Mouse (Mus musculus) kidney, adult 18-20 months (tissue): ENCODE results near the gene Ffar3.
A peak's percentile ranks its signal among the peaks of the same experiment; 100 is the strongest.

ENCODE experiments used
- DNase-seq: peaks from one replicate; pipeline ENCODE4 v3.0.0; 2021

Gene Ffar3

GRCm38 (mm10) chr7:30856078-30856477 is at the start of gene Ffar3:
Gene Ffar3, minus strand, starts transcription at chr7:30856178.
- DNase-seq = no peak

- peak; percentile 15 for DNase-seq
These were observed 48.1 kb upstream of the Ffar3 start for GRCm38 (mm10) chr7:30904042-30904441.

- no peak for DNase-seq
These were observed 39.2 kb upstream of the Ffar3 start for GRCm38 (mm10) chr7:30895217-30895616.

GRCm38 (mm10) chr7:30892515-30892914 is 36.5 kb upstream of the Ffar3 start:
- peak; percentile 16 for DNase-seq

GRCm38 (mm10) chr7:30891746-30892145 is 35.8 kb upstream of the Ffar3 start:
- no peak for DNase-seq

- no peak for DNase-seq
These were observed 34.7 kb upstream of the Ffar3 start for GRCm38 (mm10) chr7:30890681-30891080.

GRCm38 (mm10) chr7:30888786-30889185 is 32.8 kb upstream of the Ffar3 start:
- no peak for DNase-seq

GRCm38 (mm10) chr7:30887568-30888188 is 31.7 kb upstream of the Ffar3 start:
- no peak for DNase-seq

- no peak for DNase-seq
These were observed 30.9 kb upstream of the Ffar3 start for GRCm38 (mm10) chr7:30886852-30887251.

- no peak for DNase-seq
These were observed 28.1 kb upstream of the Ffar3 start for GRCm38 (mm10) chr7:30884047-30884446.

GRCm38 (mm10) chr7:30881367-30881766 is 25.4 kb upstream of the Ffar3 start:
- DNase-seq = no peak

- no peak for DNase-seq
These were observed 24.2 kb upstream of the Ffar3 start, which contains the start of gene Cd22 for GRCm38 (mm10) chr7:30880176-30880575. Gene Cd22, minus strand, starts transcription at chr7:30880342.

- DNase-seq = no peak
These were observed 23.0 kb upstream of the Ffar3 start for GRCm38 (mm10) chr7:30878950-30879349.

- DNase-seq = peak; percentile 82
These were observed 17.1 kb upstream of the Ffar3 start for GRCm38 (mm10) chr7:30873083-30873482.

GRCm38 (mm10) chr7:30863386-30863785 is 7.4 kb upstream of the Ffar3 start:
- no peak for DNase-seq

GRCm38 (mm10) chr7:30861464-30861863 is 5.5 kb upstream of the Ffar3 start, which contains the start of gene Ffar1:
Gene Ffar1, minus strand, starts transcription at chr7:30861564.
- DNase-seq = no peak

GRCm38 (mm10) chr7:30859635-30860402 is 3.8 kb upstream of the Ffar3 start:
- DNase-seq = peak; percentile 51

- DNase-seq = peak; percentile 79
These were observed 3.3 kb upstream of the Ffar3 start for GRCm38 (mm10) chr7:30859290-30859634.

GRCm38 (mm10) chr7:30857746-30858145 is 1.8 kb upstream of the Ffar3 start:
- DNase-seq = no peak

GRCm38 (mm10) chr7:30851421-30851820 is 4.6 kb downstream of the Ffar3 start:
- DNase-seq = no peak

GRCm38 (mm10) chr7:30847934-30848333 is 8.0 kb downstream of the Ffar3 start:
- no peak for DNase-seq

GRCm38 (mm10) chr7:30847386-30847785 is 8.6 kb downstream of the Ffar3 start:
- peak; percentile 27 for DNase-seq

- no peak for DNase-seq
These were observed 9.4 kb downstream of the Ffar3 start for GRCm38 (mm10) chr7:30846505-30847053.

- no peak for DNase-seq
These were observed 11.2 kb downstream of the Ffar3 start for GRCm38 (mm10) chr7:30844676-30845297.
